Mouse (Mus musculus): ENCODE measurements around the gene Fam166b. TPM values are rescaled to one million over a fixed set of nuclear protein-coding genes. Genes with fewer than 3 reads are reported as not detected.

Gene Fam166b
- polyA plus RNA-seq, 1 experiment from 2014 or later, result 0.32 TPM

GRCm38 (mm10) chr4:43399391-43400131 lies 29.4 kb downstream of the Fam166b start:
- Histone ChIP-seq H3K9me3 (no peaks in the 10 kb centered on the region), H3K9ac (no peak overlapping the region), H3K4me1 (replicated peaks) (peaks cover 51% of the 10 kb centered on the region), H3K36me3 (no peaks in the 10 kb centered on the region; the same call in 1 of the 2 replicates), H3K27ac (replicated peaks) (peak overlapping the region; percentile 38), H3K4me2 (peak overlapping the region; percentile 14; the same call in 1 of the 2 replicates), H3K27me3 (no peaks in the 10 kb centered on the region), H3K4me3 (no peak overlapping the region)
- WGBS, result 82% methylated on average over 31 of the region's 31 CpGs
- ATAC-seq (ENCODE audit: low read depth), result no peak

GRCm38 (mm10) chr4:43398829-43399331 lies 30.1 kb downstream of the Fam166b start:
- Histone ChIP-seq H3K4me1 (replicated peaks) (peaks cover 57% of the 10 kb centered on the region), H3K9me3 (no peaks in the 10 kb centered on the region), H3K9ac (peak overlapping the region; percentile 50; the same call in 1 of the 2 replicates), H3K27me3 (no peaks in the 10 kb centered on the region), H3K27ac (replicated peaks) (peak overlapping the region; percentile 38), H3K4me2 (peak overlapping the region; percentile 14; the same call in 1 of the 2 replicates), H3K36me3 (no peaks in the 10 kb centered on the region; the same call in 1 of the 2 replicates), H3K4me3 (no peak overlapping the region)
- 0 out of 2 replicates have a peak, but pooled peaks have one; percentile 29 for ATAC-seq (ENCODE audit: low read depth)
- 55% methylated on average over 17 of the region's 17 CpGs for WGBS

- Histone ChIP-seq H3K4me1 (replicated peaks) (peaks cover 58% of the 10 kb centered on the region), H3K4me3 (no peak overlapping the region)
These were observed 30.9 kb downstream of the Fam166b start for GRCm38 (mm10) chr4:43398014-43398413.

GRCm38 (mm10) chr4:43396381-43396780 lies 32.6 kb downstream of the Fam166b start:
- Histone ChIP-seq H3K9me3 (no peaks in the 10 kb centered on the region), H3K27ac (replicated peaks) (no peak overlapping the region), H3K4me2 (no peak overlapping the region), H3K9ac (no peak overlapping the region), H3K4me3 (no peak overlapping the region), H3K4me1 (replicated peaks) (peaks cover 49% of the 10 kb centered on the region), H3K36me3 (no peaks in the 10 kb centered on the region; the same call in 1 of the 2 replicates), H3K27me3 (no peaks in the 10 kb centered on the region)
- 85% methylated on average over 5 of the region's 5 CpGs for WGBS
- no peak for ATAC-seq (ENCODE audit: low read depth)

More at GRCm38 (mm10) chr4:43398014-43398413, 30.9 kb downstream of the Fam166b start:
- no peak overlapping the region for H3K9ac ChIP-seq
- 53% methylated on average over 4 of the region's 4 CpGs for WGBS
- no peaks in the 10 kb centered on the region for H3K9me3 ChIP-seq
- peak overlapping the region; percentile 52; the same call in 1 of the 2 replicates for H3K27ac ChIP-seq (replicated peaks)
- no peak overlapping the region for H3K4me2 ChIP-seq
- no peak for ATAC-seq (ENCODE audit: low read depth)
- H3K36me3 ChIP-seq, result no peaks in the 10 kb centered on the region; the same call in 1 of the 2 replicates
- no peaks in the 10 kb centered on the region for H3K27me3 ChIP-seq

GRCm38 (mm10) chr4:43395836-43396235 lies 33.1 kb downstream of the Fam166b start:
- WGBS, result 73% methylated on average over 9 of the region's 9 CpGs
- H3K4me1 ChIP-seq (replicated peaks), result peaks cover 44% of the 10 kb centered on the region
- no peaks in the 10 kb centered on the region for H3K27me3 ChIP-seq
- H3K4me3 ChIP-seq, result no peak overlapping the region
- no peaks in the 10 kb centered on the region for H3K9me3 ChIP-seq
- no peaks in the 10 kb centered on the region; the same call in 1 of the 2 replicates for H3K36me3 ChIP-seq
- no peak overlapping the region for H3K4me2 ChIP-seq
- no peak overlapping the region for H3K27ac ChIP-seq (replicated peaks)
- ATAC-seq (ENCODE audit: low read depth), result no peak
- H3K9ac ChIP-seq, result 0 out of 2 replicates have a peak overlapping the region, but pooled peaks have one; percentile 17

- Histone ChIP-seq H3K4me2 (no peak overlapping the region), H3K36me3 (no peaks in the 10 kb centered on the region; the same call in 1 of the 2 replicates), H3K9ac (no peak overlapping the region), H3K27ac (replicated peaks) (peak overlapping the region; percentile 59), H3K4me3 (no peak overlapping the region), H3K9me3 (no peaks in the 10 kb centered on the region), H3K27me3 (no peaks in the 10 kb centered on the region), H3K4me1 (replicated peaks) (peaks cover 37% of the 10 kb centered on the region)
- WGBS, result 88% methylated on average over 5 of the region's 5 CpGs
- ATAC-seq (ENCODE audit: low read depth), result no peak
These were observed 33.8 kb downstream of the Fam166b start for GRCm38 (mm10) chr4:43395147-43395546.

- WGBS, result 70% methylated on average over 15 of the region's 15 CpGs
- no peak for ATAC-seq (ENCODE audit: low read depth)
- no peak overlapping the region for H3K4me3 ChIP-seq
- H3K36me3 ChIP-seq, result no peaks in the 10 kb centered on the region
- no peaks in the 10 kb centered on the region for H3K9me3 ChIP-seq
- H3K4me1 ChIP-seq (replicated peaks), result peaks cover 30% of the 10 kb centered on the region
- H3K27ac ChIP-seq (replicated peaks), result peak overlapping the region; percentile 59
- H3K27me3 ChIP-seq, result no peaks in the 10 kb centered on the region
- 0 out of 2 replicates have a peak overlapping the region, but pooled peaks have one; percentile 3 for H3K4me2 ChIP-seq
- peak overlapping the region; percentile 8; the same call in 1 of the 2 replicates for H3K9ac ChIP-seq
These were observed 34.5 kb downstream of the Fam166b start for GRCm38 (mm10) chr4:43394345-43394891.

GRCm38 (mm10) chr4:43391521-43392050 lies 37.3 kb downstream of the Fam166b start:
- no peak overlapping the region for H3K4me2 ChIP-seq

GRCm38 (mm10) chr4:43389845-43390440 lies 39.0 kb downstream of the Fam166b start:
- H3K36me3 ChIP-seq, result peaks cover 5% of the 10 kb centered on the region; the same call in 1 of the 2 replicates
- H3K9ac ChIP-seq, result no peak overlapping the region
- no peak overlapping the region for H3K4me3 ChIP-seq
- ATAC-seq (ENCODE audit: low read depth), result no peak
- no peak overlapping the region for H3K27ac ChIP-seq (replicated peaks)
- no peak overlapping the region for H3K4me2 ChIP-seq
- H3K9me3 ChIP-seq, result no peaks in the 10 kb centered on the region
- H3K27me3 ChIP-seq, result no peaks in the 10 kb centered on the region
- H3K4me1 ChIP-seq (replicated peaks), result peaks cover 9% of the 10 kb centered on the region; the same call in 1 of the 2 replicates
- 70% methylated on average over 9 of the region's 9 CpGs for WGBS

More at GRCm38 (mm10) chr4:43391521-43392050, 37.3 kb downstream of the Fam166b start:
- no peak for ATAC-seq (ENCODE audit: low read depth)
- 80% methylated on average over 3 of the region's 3 CpGs for WGBS
- H3K9ac ChIP-seq, result no peak overlapping the region
- H3K27ac ChIP-seq (replicated peaks), result no peak overlapping the region
- no peak overlapping the region for H3K4me3 ChIP-seq
- peaks cover 9% of the 10 kb centered on the region; the same call in 1 of the 2 replicates for H3K4me1 ChIP-seq (replicated peaks)
- H3K27me3 ChIP-seq, result no peaks in the 10 kb centered on the region
- H3K36me3 ChIP-seq, result peaks cover 5% of the 10 kb centered on the region; the same call in 1 of the 2 replicates
- H3K9me3 ChIP-seq, result no peaks in the 10 kb centered on the region

GRCm38 (mm10) chr4:43389390-43389789 lies 39.5 kb downstream of the Fam166b start:
- WGBS, result 86% methylated on average over 2 of the region's 2 CpGs
- Histone ChIP-seq H3K4me3 (no peak overlapping the region), H3K27me3 (no peaks in the 10 kb centered on the region), H3K4me1 (replicated peaks) (peaks cover 5% of the 10 kb centered on the region; the same call in 1 of the 2 replicates), H3K9me3 (no peaks in the 10 kb centered on the region), H3K27ac (replicated peaks) (no peak overlapping the region), H3K9ac (no peak overlapping the region), H3K4me2 (no peak overlapping the region), H3K36me3 (peaks cover 5% of the 10 kb centered on the region; the same call in 1 of the 2 replicates)
- no peak for ATAC-seq (ENCODE audit: low read depth)

GRCm38 (mm10) chr4:43386932-43387331 lies 42.0 kb downstream of the Fam166b start:
- Histone ChIP-seq H3K27me3 (no peaks in the 10 kb centered on the region), H3K9me3 (no peaks in the 10 kb centered on the region), H3K4me1 (replicated peaks) (peaks cover 18% of the 10 kb centered on the region), H3K9ac (no peak overlapping the region), H3K4me3 (no peak overlapping the region), H3K36me3 (peaks cover 5% of the 10 kb centered on the region; the same call in 1 of the 2 replicates), H3K4me2 (no peak overlapping the region), H3K27ac (replicated peaks) (no peak overlapping the region)
- ATAC-seq (ENCODE audit: low read depth), result no peak
